Mouse (Mus musculus) heart, embryonic 16.5 days (tissue): ENCODE measurements around the gene Upp2. TPM values are rescaled to one million over a fixed set of nuclear protein-coding genes. Genes with fewer than 3 reads are reported as not detected.

Experiments used
- ATAC-seq: fragments of 200-750 bp; cut with Nextera tagmentation; replicated peaks from 2 replicates; pipeline ENCODE4 v1.8.0; 2017; ENCODE audit warnings: moderate number of reproducible peaks; ENCODE audit not compliant: insufficient read depth, low FRiP score; ENCODE audit errors: extremely low read depth
- H3K27ac ChIP-seq: fragments of 300-500 bp; sonication (generic); 2 replicates; pipeline ENCODE4 v1.5.1; 2014; ENCODE audit warnings: mild to moderate bottlenecking, low read length, control low read depth, moderate library complexity
- H3K27me3 ChIP-seq: fragments of 300-500 bp; sonication (generic); 2 replicates; pipeline ENCODE4 v1.6.1; 2014; ENCODE audit warnings: low read length, mixed read lengths; ENCODE audit not compliant: control insufficient read depth, insufficient read depth
- H3K36me3 ChIP-seq: fragments of 300-500 bp; sonication (generic); 2 replicates; pipeline ENCODE4 v1.6.1; 2014; ENCODE audit not compliant: control insufficient read depth, insufficient read depth
- H3K4me1 ChIP-seq: fragments of 300-500 bp; sonication (generic); 2 replicates; pipeline ENCODE4 v1.6.1; 2014; ENCODE audit warnings: low read length, mixed read lengths; ENCODE audit not compliant: control insufficient read depth, insufficient read depth
- H3K4me2 ChIP-seq: fragments of 300-500 bp; sonication (generic); 2 replicates; pipeline ENCODE4 v1.6.1; 2014; ENCODE audit warnings: low read depth, mild to moderate bottlenecking, control low read depth, low read length
- H3K4me3 ChIP-seq: fragments of 300-500 bp; sonication (generic); 2 replicates; pipeline ENCODE4 v1.5.1; 2014; ENCODE audit warnings: mild to moderate bottlenecking, control low read depth, low read length
- H3K9ac ChIP-seq: fragments of 300-500 bp; sonication (generic); 2 replicates; pipeline ENCODE4 v1.6.1; 2014; ENCODE audit warnings: low read length, control low read depth
- H3K9me3 ChIP-seq: fragments of 300-500 bp; sonication (generic); replicated peaks from 2 replicates; pipeline ENCODE4 v1.6.1; 2016; ENCODE audit warnings: low read length; ENCODE audit not compliant: control insufficient read depth
- WGBS: fragments of 180-500 bp; shearing (Covaris S2); extraction: QIAGEN DNeasy Blood & Tissue Kit; methylation state at CpG from one replicate; pipeline ENCODE4 v1.1.7; 2014; 5-methylcytosine and 5-hydroxymethylcytosine counted together
- polyA plus RNA-seq: library from polyadenylated mRNA; unstranded; fragments of >200 nt; fragmentation: Nextera tagmentation; extraction: Ambion mirVana; gene quantifications from 2 replicates; pipeline ENCODE4 v1.2.1, GENCODE M21; 2015

Upp2 gene
- polyA plus RNA-seq, 1 experiment from 2014 or later: 5.4 TPM

DNA sequence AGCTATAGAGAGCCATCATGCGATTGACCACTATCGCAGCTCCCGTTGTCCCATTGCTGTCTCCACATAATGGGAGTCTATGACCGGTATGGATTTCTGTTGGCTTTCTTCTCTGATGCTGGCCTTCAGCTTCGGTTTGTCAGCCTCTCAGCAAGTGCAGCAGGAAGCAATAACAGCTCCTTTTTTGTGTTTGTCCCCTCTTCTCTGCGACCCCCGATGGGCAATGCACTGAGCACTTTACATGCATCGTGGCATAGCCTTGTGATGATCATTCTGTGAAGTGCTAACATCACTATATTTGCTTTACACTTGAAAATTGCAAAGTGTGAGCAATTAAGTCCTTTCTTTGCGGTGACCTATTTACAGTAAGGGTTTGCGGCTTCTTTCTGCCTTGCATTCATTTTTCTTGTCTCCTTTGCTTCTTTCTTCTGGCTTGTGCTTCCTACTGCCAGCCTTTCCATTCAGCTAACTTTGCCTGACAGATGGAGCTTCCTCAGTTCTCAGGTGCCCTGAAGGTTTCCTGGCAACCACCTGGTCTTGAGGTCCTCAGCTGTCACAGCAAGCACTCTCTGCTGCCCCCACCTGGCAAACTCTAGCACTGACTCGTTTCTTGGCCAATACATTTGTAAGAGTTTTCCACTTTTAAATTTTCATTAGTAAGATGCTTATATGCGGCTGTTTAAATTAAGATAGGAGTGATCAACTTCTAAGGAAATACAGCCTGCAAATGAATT, 98.2 kb downstream of the Upp2 start:
- H3K4me2 ChIP-seq: no peak overlapping the region
- H3K9me3 ChIP-seq: no peaks in the 10 kb centered on the region
- peaks cover 5% of the 10 kb centered on the region; the same call in 1 of the 2 replicates for H3K4me1 ChIP-seq
- H3K9ac ChIP-seq: no peak overlapping the region
- no peaks in the 10 kb centered on the region for H3K27me3 ChIP-seq
- WGBS: 83% methylated on average over 12 of the region's 12 CpGs
- H3K36me3 ChIP-seq: no peaks in the 10 kb centered on the region
- H3K4me3 ChIP-seq: no peak overlapping the region
- ATAC-seq: no peak
- no peak overlapping the region for H3K27ac ChIP-seq

GRCm38 (mm10) chr2:58667298-58667697, 100.2 kb downstream of the Upp2 start:
- no peak overlapping the region for H3K9ac ChIP-seq
- H3K27ac ChIP-seq: no peak overlapping the region
- no peaks in the 10 kb centered on the region for H3K27me3 ChIP-seq
- H3K9me3 ChIP-seq: no peaks in the 10 kb centered on the region
- peaks cover 5% of the 10 kb centered on the region; the same call in 1 of the 2 replicates for H3K4me1 ChIP-seq
- ATAC-seq: no peak
- H3K4me2 ChIP-seq: no peak overlapping the region; the same call in 1 of the 2 replicates
- no peak overlapping the region for H3K4me3 ChIP-seq
- H3K36me3 ChIP-seq: no peaks in the 10 kb centered on the region
- WGBS: 15% methylated on average over 3 of the region's 3 CpGs

GRCm38 (mm10) chr2:58667991-58668390, 100.9 kb downstream of the Upp2 start:
- Histone ChIP-seq H3K4me3 (no peak overlapping the region), H3K27ac (no peak overlapping the region), H3K27me3 (no peaks in the 10 kb centered on the region), H3K9me3 (no peaks in the 10 kb centered on the region), H3K36me3 (no peaks in the 10 kb centered on the region), H3K4me2 (no peak overlapping the region; the same call in 1 of the 2 replicates), H3K4me1 (peaks cover 5% of the 10 kb centered on the region; the same call in 1 of the 2 replicates), H3K9ac (no peak overlapping the region)
- no peak for ATAC-seq
- WGBS: 44% methylated on average over 9 of the region's 9 CpGs

DNA sequence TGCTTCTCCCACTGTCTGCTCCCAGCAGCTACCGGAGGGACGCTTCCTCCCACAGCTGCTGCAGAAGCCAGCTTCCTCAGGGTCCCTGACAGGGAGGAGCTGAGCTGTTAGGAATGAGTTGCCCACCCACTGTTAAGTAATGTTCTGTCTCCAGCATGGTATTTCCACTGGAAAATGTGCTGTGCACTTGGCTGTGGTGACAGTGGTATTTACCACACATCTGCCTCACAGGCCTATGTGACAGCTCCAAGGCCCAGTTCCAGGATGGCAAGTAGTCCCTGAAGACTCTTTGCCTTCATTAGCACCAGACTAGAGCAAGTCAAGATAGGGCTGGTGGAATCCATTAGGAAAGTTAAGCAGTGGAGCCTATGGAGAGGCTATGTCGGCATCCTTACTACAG, 102.0 kb downstream of the Upp2 start:
- no peaks in the 10 kb centered on the region for H3K36me3 ChIP-seq
- ATAC-seq: no peak
- 75% methylated on average over 3 of the region's 3 CpGs for WGBS

DNA sequence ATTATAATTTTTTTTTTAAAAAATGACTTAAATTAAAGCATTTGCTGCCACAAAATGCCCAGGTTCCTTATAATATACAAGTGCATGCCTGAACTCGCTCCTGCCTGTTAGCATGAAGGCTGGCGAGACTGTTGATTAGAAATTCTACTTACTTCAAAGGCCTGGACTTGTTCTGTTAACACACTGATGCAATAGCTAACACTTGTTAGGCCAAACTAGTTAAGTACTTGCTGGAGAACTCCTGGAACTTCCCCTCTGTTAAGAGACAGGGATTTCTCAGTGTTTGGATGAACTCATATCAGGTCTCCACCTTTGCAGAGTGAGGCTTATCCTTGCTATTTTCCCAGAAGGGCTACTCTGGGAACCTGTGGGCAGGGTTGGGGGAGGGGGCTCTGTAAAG, 105.4 kb downstream of the Upp2 start:
- Histone ChIP-seq H3K4me2 (no peak overlapping the region), H3K36me3 (no peaks in the 10 kb centered on the region), H3K27me3 (no peaks in the 10 kb centered on the region), H3K4me1 (peaks cover under 1% of the 10 kb centered on the region; the same call in 1 of the 2 replicates), H3K9me3 (peaks cover 8% of the 10 kb centered on the region), H3K9ac (no peak overlapping the region), H3K27ac (no peak overlapping the region), H3K4me3 (no peak overlapping the region)
- 86% methylated on average over 2 of the region's 2 CpGs for WGBS
- no peak for ATAC-seq

More for the DNA sequence above, 102.0 kb downstream of the Upp2 start:
- Histone ChIP-seq H3K4me2 (no peak overlapping the region), H3K27ac (no peak overlapping the region), H3K9ac (no peak overlapping the region), H3K27me3 (no peaks in the 10 kb centered on the region), H3K4me3 (no peak overlapping the region), H3K4me1 (peaks cover 5% of the 10 kb centered on the region; the same call in 1 of the 2 replicates), H3K9me3 (peaks cover 8% of the 10 kb centered on the region)

DNA sequence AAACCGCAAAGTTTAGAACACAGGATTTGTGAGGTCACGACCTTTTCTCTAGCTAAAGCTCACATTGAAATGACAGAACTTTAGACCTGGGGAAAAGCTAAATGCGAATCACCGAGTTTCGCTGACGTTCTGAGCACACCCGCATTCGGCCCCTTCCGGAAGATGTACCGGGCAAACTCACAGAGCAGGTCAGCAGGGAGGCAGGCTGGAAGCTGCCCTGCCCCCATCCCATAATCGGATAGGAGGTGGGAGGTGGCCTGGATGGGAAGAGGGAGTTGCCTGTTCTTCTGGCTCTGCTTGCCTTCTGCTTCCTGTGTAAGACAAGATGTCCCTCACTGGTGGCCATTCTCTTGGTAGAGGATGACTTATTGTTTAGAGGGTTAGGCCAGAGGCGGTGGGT, 112.9 kb downstream of the Upp2 start:
- Histone ChIP-seq H3K36me3 (no peaks in the 10 kb centered on the region), H3K4me2 (no peak overlapping the region), H3K9ac (no peak overlapping the region), H3K27ac (no peak overlapping the region), H3K4me3 (no peak overlapping the region), H3K27me3 (no peaks in the 10 kb centered on the region), H3K4me1 (no peaks in the 10 kb centered on the region), H3K9me3 (no peaks in the 10 kb centered on the region)
- 76% methylated on average over 12 of the region's 12 CpGs for WGBS
- no peak; the same call in 1 of the 2 replicates for ATAC-seq

GRCm38 (mm10) chr2:58680794-58681193, 113.7 kb downstream of the Upp2 start:
- Histone ChIP-seq H3K9me3 (no peaks in the 10 kb centered on the region), H3K4me1 (no peaks in the 10 kb centered on the region), H3K4me3 (no peak overlapping the region), H3K27me3 (no peaks in the 10 kb centered on the region), H3K36me3 (no peaks in the 10 kb centered on the region), H3K4me2 (no peak overlapping the region), H3K27ac (no peak overlapping the region), H3K9ac (no peak overlapping the region)
- ATAC-seq: no peak
- 26% methylated on average over 6 of the region's 6 CpGs for WGBS

- WGBS: 58% methylated on average over 3 of the region's 3 CpGs
- H3K4me2 ChIP-seq: no peak overlapping the region
- ATAC-seq: no peak
Observed at GRCm38 (mm10) chr2:58681394-58681793, 114.3 kb downstream of the Upp2 start.

DNA sequence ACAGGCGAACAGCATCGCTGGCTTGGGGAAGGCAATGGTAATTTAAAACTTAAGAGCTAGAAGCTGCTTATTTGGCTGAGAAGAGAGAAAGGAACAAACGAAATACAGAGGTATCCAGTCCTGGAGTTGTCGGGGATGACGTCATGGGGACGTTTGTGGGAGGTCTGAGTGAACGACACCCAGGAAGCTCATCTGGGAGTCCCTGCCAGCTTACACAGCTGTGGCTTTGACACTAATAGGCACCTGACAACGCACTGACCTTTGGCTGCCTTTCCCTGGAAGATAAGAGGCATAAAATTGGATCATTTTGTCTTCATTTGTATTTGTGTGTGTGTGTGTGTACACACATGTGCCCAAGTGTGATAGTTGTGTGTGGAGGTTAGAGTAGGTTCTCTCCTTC, 130.4 kb downstream of the Upp2 start:
- Histone ChIP-seq H3K9ac (no peak overlapping the region), H3K36me3 (no peaks in the 10 kb centered on the region), H3K27ac (no peak overlapping the region), H3K4me1 (peaks cover 10% of the 10 kb centered on the region; the same call in 1 of the 2 replicates), H3K27me3 (no peaks in the 10 kb centered on the region), H3K4me2 (no peak overlapping the region), H3K4me3 (no peak overlapping the region), H3K9me3 (no peaks in the 10 kb centered on the region)
- no peak for ATAC-seq
- 59% methylated on average over 8 of the region's 8 CpGs for WGBS

More at GRCm38 (mm10) chr2:58681394-58681793, 114.3 kb downstream of the Upp2 start:
- Histone ChIP-seq H3K9me3 (no peaks in the 10 kb centered on the region), H3K27me3 (no peaks in the 10 kb centered on the region), H3K4me3 (no peak overlapping the region), H3K4me1 (no peaks in the 10 kb centered on the region), H3K27ac (no peak overlapping the region), H3K36me3 (no peaks in the 10 kb centered on the region), H3K9ac (no peak overlapping the region)
